Mouse (Mus musculus) embryo, embryonic 9.5 days (tissue): ENCODE measurements around the gene Arhgef18.
A peak's percentile ranks its signal among the peaks of the same experiment; 100 is the strongest.

Source experiments
- DNase-seq: peaks from one replicate; pipeline ENCODE4 v3.0.0-alpha.2; 2017; ENCODE audit errors: extremely low spot score

Arhgef18 gene

DNA sequence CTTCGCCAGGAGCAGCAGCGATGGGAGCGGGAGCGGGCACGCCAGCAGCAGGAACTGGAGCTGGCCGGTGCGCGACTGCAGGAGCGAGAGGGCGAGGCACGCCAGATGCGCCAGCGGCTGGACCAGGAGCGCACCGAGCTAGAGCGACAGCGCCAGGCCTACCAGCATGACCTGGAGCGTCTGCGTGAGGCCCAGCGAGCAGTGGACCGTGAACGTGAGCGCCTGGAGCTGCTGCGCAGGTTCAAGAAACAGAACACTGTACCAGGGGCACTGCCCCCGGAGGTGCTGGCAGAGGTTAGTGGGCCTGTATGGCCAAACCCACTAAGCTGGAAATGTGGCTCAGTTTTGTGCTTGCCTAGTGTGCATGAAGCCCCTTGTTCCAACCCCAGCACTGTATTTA, 59.2 kb downstream of the Arhgef18 start:
- no peak for DNase-seq

DNA sequence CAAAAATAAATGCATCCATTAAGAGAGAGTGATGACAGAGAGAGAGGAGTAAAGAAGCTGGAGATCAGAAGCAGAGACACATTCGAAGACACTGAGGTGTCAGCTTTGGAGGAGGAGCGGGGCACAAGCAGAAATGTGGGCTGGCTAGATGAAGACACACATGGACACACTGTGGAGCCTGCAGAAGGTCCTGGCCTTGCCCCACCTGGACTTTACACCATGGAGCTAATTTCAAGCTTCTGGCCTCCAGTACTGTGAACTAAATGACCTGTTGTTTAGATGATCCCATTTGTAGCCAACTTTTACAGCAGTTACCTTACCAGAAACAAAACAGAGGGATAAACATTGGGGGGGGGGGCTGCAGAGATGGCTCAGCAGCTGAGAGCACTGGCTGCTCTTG, 70.4 kb downstream of the Arhgef18 start:
- DNase-seq = no peak

DNA sequence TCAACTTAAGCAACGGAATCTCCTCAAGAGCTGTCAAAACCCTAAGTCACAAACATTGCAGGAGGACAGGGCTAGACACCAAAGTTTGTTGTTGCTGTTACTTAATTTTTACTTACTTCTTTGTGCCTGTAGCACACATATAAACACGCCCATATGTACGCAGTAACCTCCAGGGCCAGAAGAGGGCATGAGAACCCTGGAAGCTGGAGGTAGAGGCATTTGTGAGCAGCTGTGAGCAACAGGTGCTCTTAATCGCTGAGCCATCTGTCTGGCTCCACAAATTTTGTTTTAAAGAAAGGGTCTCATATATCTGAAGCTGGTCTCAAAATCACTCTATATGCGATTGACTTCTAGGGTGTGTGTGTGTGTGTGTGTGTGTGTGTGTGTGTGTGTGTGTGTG, 71.5 kb downstream of the Arhgef18 start:
- DNase-seq = peak; percentile 43

DNA sequence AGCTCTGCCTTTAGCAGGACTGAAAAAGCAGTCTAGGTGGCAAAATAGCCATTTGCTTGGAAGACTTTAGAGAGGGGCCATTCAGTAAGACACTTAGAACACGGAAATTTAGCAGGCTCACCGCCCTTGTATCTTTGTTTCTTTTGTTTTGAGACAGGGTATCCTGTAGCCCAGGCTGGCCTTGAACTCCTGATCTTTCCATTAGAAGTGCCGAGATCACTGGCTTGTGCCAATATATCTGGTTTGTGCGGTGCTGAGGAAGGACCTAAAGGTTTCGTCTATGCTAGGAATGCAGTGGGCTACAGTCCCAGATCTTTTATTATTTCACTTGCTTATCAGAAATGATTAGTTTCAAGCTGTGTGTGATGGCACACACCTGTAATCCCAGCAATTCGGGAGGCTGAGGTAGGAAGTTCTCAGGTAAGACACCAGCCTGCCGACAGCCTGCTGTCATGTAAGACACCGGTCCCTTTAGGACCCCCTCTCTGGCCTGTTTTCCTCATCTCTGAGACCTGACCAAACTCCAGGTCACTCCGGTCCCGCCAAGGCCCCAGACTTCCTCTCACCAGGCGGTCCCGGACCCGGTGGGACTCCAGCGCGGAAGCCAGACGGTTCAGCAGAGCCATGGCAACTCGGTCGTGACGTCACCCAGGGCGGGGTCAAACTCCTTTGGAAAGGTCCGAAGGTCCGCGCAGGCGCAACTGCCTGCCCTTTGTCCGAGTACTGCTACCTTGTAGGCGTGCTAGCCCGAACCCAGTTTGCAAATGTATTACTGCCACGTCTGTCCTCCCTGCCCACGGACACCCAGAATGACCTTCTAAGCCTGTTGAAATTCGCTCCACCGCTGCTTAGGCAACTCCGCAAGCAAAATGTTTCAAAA, 74.4 kb downstream of the Arhgef18 start, which contains the start of gene Pex11g:
TSS of gene Pex11g (minus strand) at position 675 of the 880 bp plus-strand sequence.
- peak; percentile 98 for DNase-seq

DNA sequence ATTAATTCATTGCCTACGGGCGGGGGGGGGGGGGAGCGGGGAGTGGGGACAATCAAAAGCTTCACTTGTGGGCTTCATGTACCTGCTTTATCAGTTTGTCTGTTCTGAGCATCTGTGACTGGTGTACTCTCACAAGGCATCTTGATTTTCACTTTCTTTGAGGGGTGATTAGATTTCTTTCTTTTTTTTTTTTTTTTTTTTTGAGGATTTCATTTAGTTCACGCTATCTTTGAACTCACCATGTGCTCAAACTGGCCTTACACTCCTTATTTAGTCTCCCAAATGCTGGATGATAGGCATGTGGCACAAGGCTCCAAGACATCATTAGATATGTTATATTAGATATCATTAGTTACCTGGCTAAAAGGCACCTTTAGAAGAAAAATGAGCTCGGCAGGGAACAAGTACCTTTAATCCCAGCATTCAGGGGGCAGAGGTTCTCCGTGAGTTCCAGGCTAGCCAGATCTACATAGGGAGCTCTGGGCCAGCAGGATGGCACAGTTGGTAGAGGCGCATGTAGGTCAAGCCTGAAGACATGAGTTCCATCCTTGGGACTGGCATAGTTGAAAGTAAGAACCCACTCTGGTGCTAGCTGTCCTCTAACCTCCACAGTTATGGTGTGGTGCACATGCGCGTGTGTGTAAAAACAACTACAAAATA, 75.2 kb downstream of the Arhgef18 start:
- DNase-seq = peak; percentile 37

DNA sequence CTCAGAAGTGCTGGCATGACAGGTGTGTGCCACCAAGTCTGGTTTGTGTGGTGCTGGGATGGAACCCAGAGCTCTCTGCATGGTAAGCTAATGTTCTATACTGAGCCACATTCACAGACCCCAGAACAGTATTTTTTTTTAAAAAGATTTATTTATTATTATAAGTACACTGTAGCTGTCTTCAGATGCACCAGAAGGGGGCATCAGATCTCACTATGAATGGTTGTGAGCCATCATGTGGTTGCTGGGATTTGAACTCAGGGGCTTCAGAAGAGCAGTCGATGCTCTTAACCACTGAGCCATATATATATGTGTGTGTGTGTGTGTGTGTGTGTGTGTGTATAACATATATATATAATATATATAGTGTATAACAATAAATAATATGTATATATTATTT, 76.0 kb downstream of the Arhgef18 start:
- no peak for DNase-seq

DNA sequence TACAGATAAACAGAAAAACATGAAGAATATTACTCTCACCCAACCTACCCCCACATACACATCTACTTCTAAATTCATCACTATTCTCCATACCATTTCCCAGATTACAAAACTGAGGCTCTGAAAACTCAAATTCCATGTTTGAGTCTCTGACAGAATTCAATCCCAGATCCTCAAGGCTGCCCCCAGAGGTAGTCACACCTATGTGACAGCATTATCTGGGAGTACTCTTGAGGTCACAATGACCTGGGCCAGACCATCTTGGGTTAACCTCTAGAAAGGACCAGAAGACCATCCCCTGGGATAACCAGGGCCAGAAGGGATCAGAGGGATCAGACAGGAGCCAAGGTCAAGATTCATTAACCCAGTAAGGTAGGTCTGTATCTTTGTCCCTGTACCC, 77.8 kb downstream of the Arhgef18 start, which contains the start of gene Tex45:
TSS of gene Tex45 (plus strand) at position 301 of the 400 bp plus-strand sequence.
- DNase-seq = no peak

DNA sequence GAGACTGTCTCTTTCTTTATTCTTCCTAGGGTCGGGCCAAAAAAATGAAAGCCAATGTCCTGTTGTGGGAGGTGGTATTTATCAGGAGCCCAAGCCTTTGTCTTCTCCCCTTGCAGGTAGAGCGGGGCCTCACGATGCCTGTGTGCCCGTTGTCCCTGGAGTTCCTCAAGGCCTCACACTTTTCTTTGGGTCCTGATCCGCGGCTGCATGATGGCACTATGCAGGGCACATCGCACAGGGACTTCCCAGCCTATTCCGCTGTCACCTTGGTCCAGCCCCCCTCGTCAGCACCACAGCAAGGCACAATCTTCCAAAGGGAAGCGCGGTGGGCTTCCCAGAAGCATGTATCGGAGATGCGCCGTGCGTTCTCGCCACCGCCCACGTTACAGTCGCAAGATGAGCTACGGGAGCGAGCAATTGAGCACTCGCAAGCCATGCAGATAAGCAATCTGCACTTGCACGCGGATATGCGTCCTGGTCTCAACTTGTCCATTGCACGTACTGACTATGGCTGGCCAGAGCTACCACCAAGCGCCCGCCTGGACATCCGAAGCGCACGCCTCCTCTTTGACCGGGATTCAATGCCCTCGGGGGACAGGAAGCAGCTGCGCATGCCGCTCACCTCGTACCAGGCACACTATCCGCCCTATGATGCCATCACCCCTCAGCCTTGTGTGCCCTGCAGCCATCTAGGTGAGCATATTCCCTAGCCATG, 83.1 kb downstream of the Arhgef18 start:
- no peak for DNase-seq

DNA sequence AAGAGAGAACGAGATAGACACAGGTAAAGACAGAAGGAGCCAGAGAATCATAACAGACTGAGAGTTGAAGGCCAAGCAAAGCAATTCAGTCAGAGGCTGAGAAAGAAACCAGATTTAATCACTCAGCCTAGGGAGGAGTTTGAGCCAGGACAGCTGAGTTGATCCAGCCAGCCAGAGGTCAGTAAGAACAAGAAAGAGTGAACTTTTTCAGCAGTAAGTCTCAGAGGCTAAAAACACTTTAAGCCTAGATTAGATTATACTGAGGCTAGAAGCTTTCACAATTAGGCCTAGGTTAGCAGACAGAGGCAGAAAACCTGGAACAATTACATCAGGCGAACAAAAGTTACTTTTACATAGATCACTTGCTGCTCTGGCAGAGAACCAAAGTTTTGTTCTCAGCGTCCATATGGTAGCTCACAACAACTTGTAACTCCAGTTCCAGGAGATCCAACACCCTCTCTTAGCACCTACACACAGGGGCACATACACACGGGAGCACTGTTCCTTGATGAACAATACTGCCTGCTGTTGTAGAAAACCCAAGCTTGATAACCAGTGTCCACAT, 87.5 kb downstream of the Arhgef18 start:
- DNase-seq = no peak

DNA sequence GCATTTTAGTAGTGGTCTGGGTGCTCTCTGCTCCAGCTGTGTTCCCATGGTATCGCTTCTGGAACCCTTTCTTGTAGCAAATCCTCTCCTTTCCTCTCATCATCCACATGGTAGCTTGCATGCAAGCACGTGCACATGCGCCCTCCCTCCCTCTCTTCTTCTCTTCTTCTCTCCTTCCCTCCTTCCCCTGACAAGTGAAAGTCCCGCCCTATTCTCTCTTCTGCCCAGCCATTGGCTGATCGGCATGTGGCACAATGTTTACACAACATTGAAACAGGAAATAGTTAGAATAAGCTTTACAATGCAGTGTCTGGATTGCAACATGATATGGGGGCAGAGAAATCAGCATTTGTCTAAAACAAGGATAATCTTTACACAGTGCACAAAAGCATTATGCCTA, 88.8 kb downstream of the Arhgef18 start:
- no peak for DNase-seq

DNA sequence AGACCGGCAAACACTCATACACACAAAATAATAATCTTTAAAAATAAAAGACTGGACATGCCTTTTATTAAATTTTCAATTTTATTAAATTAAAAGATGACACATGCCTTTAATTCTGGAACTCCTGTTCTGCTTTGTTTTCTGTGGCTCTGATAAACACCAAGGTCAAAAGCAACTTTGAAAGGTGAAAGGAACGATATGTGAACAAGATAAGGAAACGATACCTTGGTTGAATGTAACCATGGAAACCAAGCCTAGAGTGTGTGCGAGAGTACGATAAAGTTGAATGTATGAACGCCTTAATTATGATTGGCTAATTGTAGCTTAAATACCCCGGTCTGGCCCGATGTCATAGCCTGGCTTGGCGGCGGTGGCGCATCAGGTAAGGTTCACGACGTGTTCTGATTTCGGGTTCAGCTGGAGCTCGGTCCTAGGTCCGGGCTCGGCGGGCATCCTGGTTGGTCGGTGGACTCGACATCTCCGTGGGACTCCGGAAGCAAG, 89.5 kb downstream of the Arhgef18 start:
- no peak for DNase-seq

DNA sequence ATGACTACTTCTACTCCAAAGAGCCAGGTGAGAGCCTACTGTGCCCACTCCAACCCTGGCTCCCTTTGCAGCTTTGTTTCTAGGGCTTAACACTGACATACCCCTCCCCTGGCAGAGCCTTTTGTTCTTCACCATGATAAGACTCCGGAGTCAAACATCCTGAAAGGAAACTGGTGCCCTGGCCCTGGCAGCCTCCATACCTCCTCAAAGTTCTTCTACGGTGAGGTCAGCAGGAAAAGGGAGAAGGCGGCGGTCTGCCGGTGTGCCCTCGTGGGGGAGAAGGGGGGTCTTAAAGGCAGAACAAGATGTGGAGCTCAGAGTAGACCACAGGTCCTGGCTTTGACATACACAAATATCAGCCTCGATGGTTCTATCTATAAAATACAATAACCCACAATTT, 90.7 kb downstream of the Arhgef18 start:
- DNase-seq = no peak

DNA sequence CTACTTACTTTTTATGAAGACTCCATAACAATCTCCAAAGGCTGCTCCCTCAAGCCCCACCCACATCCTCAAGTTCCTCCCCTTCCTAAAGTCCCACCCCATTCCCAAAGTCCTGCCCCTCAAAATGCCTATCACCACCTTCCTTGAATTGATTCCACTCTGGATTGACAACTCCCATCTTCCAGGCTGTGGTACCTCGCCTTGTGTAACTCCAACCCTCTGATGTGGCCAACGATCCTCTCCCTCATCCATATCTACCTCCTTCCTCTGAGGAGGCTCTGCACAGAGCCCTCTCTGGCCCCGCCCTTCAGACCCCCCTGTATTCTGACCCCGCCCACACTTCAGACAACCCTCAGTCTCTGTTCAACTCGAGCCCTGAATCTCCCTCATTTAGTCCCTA, 92.4 kb downstream of the Arhgef18 start:
- DNase-seq = no peak

DNA sequence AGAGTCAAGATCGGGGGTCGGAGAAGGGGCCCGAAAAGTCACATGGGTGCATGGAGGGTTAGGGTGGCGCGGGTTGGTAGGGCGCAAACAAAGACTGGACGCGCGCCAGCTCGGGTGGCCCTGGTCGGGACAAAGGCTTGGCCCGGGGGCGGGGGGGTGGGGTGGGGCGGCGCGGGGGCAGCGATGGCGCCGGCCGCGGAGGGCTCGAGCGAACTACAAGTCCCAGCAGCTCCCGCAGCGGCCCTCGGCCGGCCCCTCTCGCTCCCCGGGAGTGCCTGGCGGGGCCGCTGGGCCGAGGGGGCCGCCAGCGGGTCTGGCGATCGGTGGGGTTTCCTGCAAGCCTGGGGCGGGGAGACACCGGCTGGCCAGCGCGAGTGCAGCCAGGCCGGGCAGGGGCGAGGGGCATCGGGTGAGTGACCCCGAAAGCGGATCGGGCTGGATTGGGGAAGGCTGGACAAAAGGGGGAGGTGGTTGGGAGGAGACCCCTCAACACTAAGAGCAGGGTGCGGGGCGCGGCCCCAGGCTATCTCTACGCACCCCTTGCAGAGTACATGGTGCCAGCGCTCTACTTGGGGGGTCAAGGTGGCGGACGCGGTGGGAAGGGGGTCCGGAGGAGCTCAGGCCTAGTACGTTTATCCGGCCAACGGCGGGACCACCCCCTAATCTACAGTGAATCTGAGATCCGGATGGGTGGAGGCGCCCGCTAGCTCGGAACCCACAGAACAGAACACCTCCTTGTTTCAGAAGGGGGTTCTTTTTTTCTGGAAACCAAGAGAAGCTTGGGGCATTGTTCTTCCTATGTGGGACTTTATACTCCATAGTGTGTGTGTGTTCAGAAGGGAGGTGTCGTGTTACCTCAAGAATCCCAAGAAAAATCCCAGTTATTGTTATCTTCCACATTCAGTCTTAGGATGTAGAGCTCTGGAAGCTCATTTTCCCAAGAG, 100.4 kb downstream of the Arhgef18 start, which contains the start of gene Zfp358:
TSS of gene Zfp358 (plus strand) at position 238 of the 944 bp plus-strand sequence.
- DNase-seq = peak; percentile 92

DNA sequence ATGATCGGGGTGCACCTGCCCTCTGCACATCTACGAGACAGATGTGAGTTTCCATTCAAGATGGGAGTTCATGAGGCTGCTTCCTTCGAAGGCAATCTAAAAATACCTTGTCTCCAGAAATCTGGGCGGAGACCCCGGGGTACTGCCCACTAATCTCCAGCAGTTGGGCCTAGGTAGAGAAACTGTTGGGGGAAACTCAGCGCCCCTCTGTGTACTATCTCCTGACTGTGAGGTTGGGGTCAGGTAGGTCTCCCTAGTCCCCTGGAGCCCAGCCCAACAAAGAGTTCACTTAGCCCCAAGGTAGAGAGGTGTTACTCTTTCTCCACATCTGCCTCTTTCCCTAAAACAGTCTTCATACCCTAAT, 101.0 kb downstream of the Arhgef18 start:
- peak; percentile 33 for DNase-seq

DNA sequence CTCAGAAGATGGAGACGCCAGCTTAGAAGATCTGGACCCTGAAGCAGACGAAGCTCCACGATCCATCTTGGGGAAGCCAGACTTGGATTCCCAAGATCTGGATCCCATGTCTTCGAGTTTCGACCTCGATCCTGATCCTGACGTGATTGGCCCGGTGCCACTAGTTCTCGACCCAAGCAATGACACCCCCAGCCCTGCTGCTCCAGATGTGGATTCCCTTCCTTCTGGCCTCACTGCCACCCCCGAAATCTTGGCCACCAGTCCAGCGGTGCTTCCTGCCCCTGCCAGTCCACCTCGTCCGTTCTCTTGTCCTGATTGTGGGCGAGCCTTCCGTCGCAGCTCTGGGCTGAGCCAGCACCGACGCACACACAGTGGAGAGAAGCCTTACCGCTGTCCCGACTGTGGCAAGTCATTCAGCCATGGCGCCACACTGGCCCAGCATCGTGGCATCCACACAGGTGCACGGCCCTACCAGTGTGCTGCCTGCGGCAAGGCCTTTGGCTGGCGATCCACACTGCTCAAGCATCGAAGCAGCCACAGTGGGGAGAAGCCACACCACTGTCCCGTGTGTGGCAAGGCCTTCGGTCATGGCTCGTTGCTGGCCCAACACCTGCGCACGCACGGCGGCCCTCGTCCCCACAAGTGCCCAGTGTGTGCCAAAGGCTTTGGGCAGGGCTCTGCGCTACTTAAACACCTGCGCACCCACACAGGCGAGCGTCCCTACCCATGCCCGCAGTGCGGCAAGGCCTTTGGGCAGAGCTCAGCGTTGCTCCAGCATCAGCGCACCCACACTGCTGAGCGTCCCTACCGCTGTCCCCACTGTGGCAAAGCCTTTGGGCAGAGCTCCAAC, 103.0 kb downstream of the Arhgef18 start:
- no peak for DNase-seq

DNA sequence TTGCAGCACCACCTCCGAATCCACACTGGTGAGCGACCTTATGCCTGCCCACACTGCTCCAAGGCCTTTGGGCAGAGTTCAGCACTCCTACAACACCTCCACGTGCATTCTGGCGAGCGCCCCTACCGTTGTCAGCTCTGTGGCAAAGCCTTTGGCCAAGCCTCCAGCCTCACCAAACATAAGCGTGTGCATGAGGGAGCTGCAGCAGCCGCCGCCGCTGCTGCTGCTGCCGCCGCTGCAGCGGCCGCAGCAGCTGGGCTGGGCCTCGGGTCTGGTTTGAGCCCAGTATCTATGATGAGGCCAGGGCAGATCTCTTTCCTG, 103.6 kb downstream of the Arhgef18 start:
- no peak for DNase-seq

DNA sequence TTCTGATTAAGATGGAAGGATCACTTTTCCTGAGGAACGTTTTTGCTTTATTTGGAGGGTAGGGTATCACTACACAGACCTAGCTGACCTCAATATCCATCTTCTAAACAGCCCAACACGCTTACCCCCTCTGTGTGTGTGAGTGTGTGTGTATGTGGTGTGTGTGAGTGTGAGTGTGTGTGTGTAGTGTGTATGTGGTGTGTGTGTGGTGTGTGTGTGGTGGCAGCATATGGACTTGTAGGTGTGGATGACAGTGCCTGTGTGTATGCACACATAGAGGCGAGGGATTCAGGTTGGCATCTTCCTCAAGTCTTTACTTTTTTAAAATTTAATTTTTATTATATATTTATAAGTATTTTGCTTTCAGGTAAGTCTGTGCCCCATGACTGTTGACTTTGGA, 105.8 kb downstream of the Arhgef18 start:
- no peak for DNase-seq

DNA sequence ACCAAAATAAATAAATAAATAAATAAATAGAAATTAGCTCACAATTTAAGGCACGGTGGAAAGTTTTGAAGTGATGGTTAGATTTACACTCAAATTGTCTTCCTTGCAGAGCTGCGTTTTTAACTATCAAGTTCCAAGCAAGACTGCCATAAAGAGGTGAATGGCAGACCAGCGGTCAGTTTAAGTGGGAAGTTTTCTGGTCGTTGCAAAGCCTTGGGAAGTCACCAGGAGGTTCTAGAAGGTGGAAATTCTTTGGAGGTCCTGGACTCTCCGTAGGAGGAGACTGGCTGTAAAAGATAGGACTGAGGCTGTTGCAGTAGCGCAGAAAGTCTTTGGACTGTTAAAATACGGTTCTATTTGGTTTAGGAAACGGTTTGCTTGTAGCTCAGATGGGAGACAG, 106.9 kb downstream of the Arhgef18 start:
- DNase-seq = no peak
